Mouse (Mus musculus): ENCODE data around the gene Dcaf12l2.

Dcaf12l2 gene

GRCm38 (mm10) chrX:44367646-44368521 is at the start of gene Dcaf12l2:
TSS of gene Dcaf12l2 (minus strand) at chrX:44368342.
- DNase-seq, result no peak

GRCm38 (mm10) chrX:44367280-44367645 is 879 bp downstream of the Dcaf12l2 start:
- no peak for DNase-seq

Measured in layer of hippocampus, adult 9-11 months (tissue).